Mouse (Mus musculus) intestine, embryonic 14.5 days (tissue): Measurements from ENCODE around the gene Ism2. TPM values are rescaled to one million over a fixed set of nuclear protein-coding genes. Genes with fewer than 3 reads are reported as not detected.
"Not testable (repeated sequence)": the region's sequence is repeated elsewhere in the genome, so short reads cannot be mapped to it uniquely, and the experiment has no call there.

Experiments
- ATAC-seq: fragments of 200-750 bp; cut with Nextera tagmentation; replicated peaks from 2 replicates; pipeline ENCODE4 v1.8.0; 2017; ENCODE audit warnings: low read depth, moderate number of reproducible peaks, moderate TSS enrichment, moderate library complexity; ENCODE audit not compliant: low FRiP score, low TSS enrichment
- DNase-seq: peaks from one replicate; pipeline ENCODE4 v3.0.0-alpha.2; 2018; ENCODE audit warnings: low spot score
- H3K27ac ChIP-seq: fragments of 300-500 bp; sonication (generic); 2 replicates; pipeline ENCODE4 v1.5.1; 2014; ENCODE audit warnings: low read depth, mild to moderate bottlenecking, control low read depth
- H3K27me3 ChIP-seq: fragments of 300-500 bp; sonication (generic); replicated peaks from 2 replicates; pipeline ENCODE4 v1.6.1; 2014; ENCODE audit warnings: low read length, control low read depth; ENCODE audit not compliant: control insufficient read depth, insufficient read depth
- H3K36me3 ChIP-seq: fragments of 300-500 bp; sonication (generic); 2 replicates; pipeline ENCODE4 v1.6.1; 2014; ENCODE audit warnings: low read length, control low read depth; ENCODE audit not compliant: control insufficient read depth, insufficient read depth
- H3K4me1 ChIP-seq: fragments of 300-500 bp; sonication (generic); replicated peaks from 2 replicates; pipeline ENCODE4 v1.6.1; 2014; ENCODE audit warnings: low read length, control low read depth, mixed read lengths; ENCODE audit not compliant: control insufficient read depth, insufficient read depth
- H3K4me2 ChIP-seq: fragments of 300-500 bp; sonication (generic); 2 replicates; pipeline ENCODE4 v1.6.1; 2014; ENCODE audit warnings: low read length
- H3K4me3 ChIP-seq: fragments of 300-500 bp; sonication (generic); 2 replicates; pipeline ENCODE4 v1.5.1; 2014; ENCODE audit warnings: low read depth, low read length, control low read depth, mixed read lengths
- H3K9ac ChIP-seq: fragments of 300-500 bp; sonication (generic); 2 replicates; pipeline ENCODE4 v1.6.1; 2014; ENCODE audit warnings: mild to moderate bottlenecking, low read length
- H3K9me3 ChIP-seq: fragments of 300-500 bp; sonication (generic); 2 replicates; pipeline ENCODE4 v1.6.1; 2016; ENCODE audit warnings: low read length, control low read depth; ENCODE audit not compliant: control insufficient read depth
- WGBS: fragments of 180-500 bp; shearing (Covaris S2); extraction: QIAGEN DNeasy Blood & Tissue Kit; methylation state at CpG from one replicate; pipeline ENCODE4 v1.1.7; 2014; 5-methylcytosine and 5-hydroxymethylcytosine counted together
- polyA plus RNA-seq: library from polyadenylated mRNA; unstranded; fragments of >200 nt; fragmentation: Nextera tagmentation; extraction: Ambion mirVana; gene quantifications from 2 replicates; pipeline ENCODE4 v1.2.1, GENCODE M21; 2014

The Ism2 gene
- polyA plus RNA-seq, 1 experiment from 2014 or later, result 0.22 TPM

- WGBS, result 69% methylated on average over 7 of the region's 7 CpGs
- no peaks in the 10 kb centered on the region for H3K27me3 ChIP-seq
- H3K36me3 ChIP-seq, result no peaks in the 10 kb centered on the region
- H3K4me3 ChIP-seq, result no peak overlapping the region
- ATAC-seq (no peak), DNase-seq (no peak)
- no peaks in the 10 kb centered on the region; the same call in 1 of the 2 replicates for H3K4me1 ChIP-seq
- no peak overlapping the region for H3K9ac ChIP-seq
- H3K4me2 ChIP-seq, result no peak overlapping the region
- no peak overlapping the region for H3K27ac ChIP-seq
- 0 out of 2 replicates have a peak, but pooled peaks cover 3% of the 10 kb centered on the region for H3K9me3 ChIP-seq
Measured at GRCm38 (mm10) chr12:87283706-87284105, 15.8 kb downstream of the Ism2 start.

- no peaks in the 10 kb centered on the region for H3K36me3 ChIP-seq
- ATAC-seq, result no peak
Measured at GRCm38 (mm10) chr12:87282743-87283142, 16.8 kb downstream of the Ism2 start.

DNA sequence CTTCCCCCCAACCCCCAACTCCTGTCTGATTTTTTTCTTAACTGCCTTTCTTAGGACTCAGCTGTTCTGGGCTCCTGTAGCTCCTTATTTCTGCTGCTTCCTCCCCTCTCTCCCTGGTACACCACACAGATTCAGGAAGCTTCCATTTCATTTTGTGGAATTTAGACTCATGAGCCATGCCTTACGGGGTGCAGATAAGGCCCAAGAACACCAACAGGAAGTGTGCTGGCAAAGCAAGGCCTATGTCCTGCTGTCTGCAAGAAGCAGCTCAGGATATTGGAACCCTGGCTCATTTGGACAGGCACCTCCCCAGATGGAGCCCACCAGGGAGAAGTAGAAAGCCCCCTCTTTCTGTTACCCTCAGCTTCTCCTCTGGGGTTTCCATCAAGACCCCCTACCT, 17.7 kb downstream of the Ism2 start:
- 70% methylated on average over 1 of the region's 1 CpGs for WGBS
- H3K9me3 ChIP-seq, result no peaks in the 10 kb centered on the region
- H3K4me2 ChIP-seq, result no peak overlapping the region
- H3K27ac ChIP-seq, result no peak overlapping the region
- DNase-seq, result no peak
- no peak for ATAC-seq
- no peaks in the 10 kb centered on the region for H3K36me3 ChIP-seq
- H3K9ac ChIP-seq, result no peak overlapping the region
- no peaks in the 10 kb centered on the region for H3K27me3 ChIP-seq
- no peak overlapping the region for H3K4me3 ChIP-seq
- H3K4me1 ChIP-seq, result peaks cover 4% of the 10 kb centered on the region; the same call in 1 of the 2 replicates

More at GRCm38 (mm10) chr12:87282743-87283142, 16.8 kb downstream of the Ism2 start:
- H3K4me3 ChIP-seq, result no peak overlapping the region
- 94% methylated on average over 4 of the region's 4 CpGs for WGBS
- no peak overlapping the region for H3K9ac ChIP-seq
- H3K27me3 ChIP-seq, result no peaks in the 10 kb centered on the region
- no peak overlapping the region for H3K27ac ChIP-seq
- no peaks in the 10 kb centered on the region for H3K9me3 ChIP-seq
- H3K4me2 ChIP-seq, result no peak overlapping the region
- peaks cover 4% of the 10 kb centered on the region; the same call in 1 of the 2 replicates for H3K4me1 ChIP-seq
- no peak for DNase-seq

DNA sequence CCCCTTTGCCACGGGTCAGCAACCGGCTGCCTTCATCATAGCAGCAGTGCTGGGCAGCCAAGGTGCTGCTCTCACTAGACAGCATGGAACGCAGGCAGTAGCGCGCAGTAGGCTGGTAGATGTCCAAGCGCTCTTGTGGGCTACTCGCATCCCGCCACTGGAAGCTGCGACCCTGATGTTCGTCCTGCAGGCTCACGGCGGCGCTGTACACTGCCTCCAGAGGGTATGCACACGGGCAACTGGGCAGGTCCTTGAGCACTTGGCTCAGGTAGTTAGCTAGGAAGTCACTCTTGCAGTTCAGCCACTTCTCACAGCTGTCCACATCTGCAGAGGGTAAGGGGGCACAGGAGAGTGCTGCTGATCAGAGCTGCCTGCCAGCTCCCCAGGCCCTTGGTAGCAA, 19.6 kb downstream of the Ism2 start:
- Histone ChIP-seq H3K36me3 (peaks cover 18% of the 10 kb centered on the region), H3K27ac (no peak overlapping the region), H3K9me3 (no peaks in the 10 kb centered on the region), H3K9ac (no peak overlapping the region), H3K27me3 (no peaks in the 10 kb centered on the region), H3K4me3 (no peak overlapping the region), H3K4me2 (no peak overlapping the region), H3K4me1 (peaks cover 4% of the 10 kb centered on the region; the same call in 1 of the 2 replicates)
- ATAC-seq (no peak), DNase-seq (no peak)
- WGBS, result 52% methylated on average over 14 of the region's 14 CpGs

- 41% methylated on average over 3 of the region's 3 CpGs for WGBS
- no peak overlapping the region for H3K4me3 ChIP-seq
- H3K9me3 ChIP-seq, result no peaks in the 10 kb centered on the region
- peaks cover 23% of the 10 kb centered on the region for H3K36me3 ChIP-seq
- no peak overlapping the region for H3K27ac ChIP-seq
- H3K4me1 ChIP-seq, result peaks cover 4% of the 10 kb centered on the region; the same call in 1 of the 2 replicates
- no peak overlapping the region for H3K4me2 ChIP-seq
- H3K27me3 ChIP-seq, result no peaks in the 10 kb centered on the region
- no peak for DNase-seq
- no peak overlapping the region for H3K9ac ChIP-seq
- ATAC-seq, result 0 out of 2 replicates have a peak, but pooled peaks have one; percentile 13
Measured at GRCm38 (mm10) chr12:87279350-87279749, 20.2 kb downstream of the Ism2 start.

DNA sequence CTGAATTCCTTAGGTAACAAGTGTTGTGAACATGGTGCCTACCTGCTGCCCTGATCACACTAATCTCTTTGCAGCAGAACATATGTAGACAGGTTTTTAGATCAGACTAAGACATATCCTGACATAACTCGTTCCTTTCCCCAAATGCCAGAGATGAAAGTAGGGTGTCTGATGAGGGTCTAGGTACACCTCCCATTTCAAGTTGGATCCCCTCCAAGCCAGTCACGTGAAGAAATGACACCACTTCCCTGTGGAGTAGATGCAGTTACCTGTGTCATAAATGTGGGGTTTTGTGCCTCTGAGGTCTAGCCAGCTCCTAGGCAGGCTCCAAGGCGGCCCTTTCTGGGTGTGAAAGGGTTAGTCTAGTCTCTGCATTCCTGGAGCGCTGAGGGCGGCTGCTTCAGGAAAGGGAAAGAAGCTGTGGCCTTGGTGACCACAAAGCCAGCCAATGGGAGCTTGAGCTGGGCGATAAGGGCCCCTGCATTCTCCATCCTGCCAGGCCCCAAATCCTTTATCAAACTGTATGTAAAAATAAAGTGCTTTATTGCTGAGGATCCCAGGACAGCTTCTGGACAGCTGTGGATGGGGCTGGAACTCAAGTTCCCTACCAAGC, 21.3 kb downstream of the Ism2 start:
- Histone ChIP-seq H3K4me1 (peaks cover 4% of the 10 kb centered on the region; the same call in 1 of the 2 replicates), H3K4me2 (0 out of 2 replicates have a peak overlapping the region, but pooled peaks have one; percentile 0), H3K27me3 (no peaks in the 10 kb centered on the region), H3K9me3 (no peaks in the 10 kb centered on the region), H3K36me3 (peaks cover 34% of the 10 kb centered on the region), H3K9ac (no peak overlapping the region), H3K4me3 (no peak overlapping the region), H3K27ac (no peak overlapping the region)
- DNase-seq, result peak; percentile 64
- ATAC-seq, result peak; percentile 77
- 14% methylated on average over 6 of the region's 6 CpGs for WGBS

DNA sequence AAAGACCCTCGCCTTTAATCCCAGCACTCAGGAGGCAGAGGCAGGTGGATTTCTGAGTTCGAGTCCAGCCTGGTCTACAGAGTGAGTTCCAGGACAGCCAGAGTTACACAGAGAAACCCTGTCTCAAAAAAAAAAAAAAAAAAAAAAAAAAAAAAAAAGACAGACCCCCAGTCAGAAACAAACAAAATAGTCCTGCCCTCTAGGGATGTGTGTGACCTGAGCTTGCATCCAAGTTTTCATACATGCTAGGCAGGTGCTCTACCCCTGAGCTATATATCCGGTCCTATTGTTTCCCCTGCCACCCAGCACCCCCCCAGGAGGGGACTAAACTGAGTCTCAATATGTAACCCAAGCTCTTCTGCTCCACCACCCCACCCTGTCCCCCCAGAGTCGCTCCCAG, 22.3 kb downstream of the Ism2 start:
- peaks cover 44% of the 10 kb centered on the region for H3K36me3 ChIP-seq
- ATAC-seq, H3K4me1 ChIP-seq, DNase-seq, H3K4me2 ChIP-seq, H3K9me3 ChIP-seq, H3K27me3 ChIP-seq, H3K27ac ChIP-seq, H3K9ac ChIP-seq, H3K4me3 ChIP-seq: not testable (repeated sequence)
- 89% methylated on average over 4 of the region's 4 CpGs for WGBS

DNA sequence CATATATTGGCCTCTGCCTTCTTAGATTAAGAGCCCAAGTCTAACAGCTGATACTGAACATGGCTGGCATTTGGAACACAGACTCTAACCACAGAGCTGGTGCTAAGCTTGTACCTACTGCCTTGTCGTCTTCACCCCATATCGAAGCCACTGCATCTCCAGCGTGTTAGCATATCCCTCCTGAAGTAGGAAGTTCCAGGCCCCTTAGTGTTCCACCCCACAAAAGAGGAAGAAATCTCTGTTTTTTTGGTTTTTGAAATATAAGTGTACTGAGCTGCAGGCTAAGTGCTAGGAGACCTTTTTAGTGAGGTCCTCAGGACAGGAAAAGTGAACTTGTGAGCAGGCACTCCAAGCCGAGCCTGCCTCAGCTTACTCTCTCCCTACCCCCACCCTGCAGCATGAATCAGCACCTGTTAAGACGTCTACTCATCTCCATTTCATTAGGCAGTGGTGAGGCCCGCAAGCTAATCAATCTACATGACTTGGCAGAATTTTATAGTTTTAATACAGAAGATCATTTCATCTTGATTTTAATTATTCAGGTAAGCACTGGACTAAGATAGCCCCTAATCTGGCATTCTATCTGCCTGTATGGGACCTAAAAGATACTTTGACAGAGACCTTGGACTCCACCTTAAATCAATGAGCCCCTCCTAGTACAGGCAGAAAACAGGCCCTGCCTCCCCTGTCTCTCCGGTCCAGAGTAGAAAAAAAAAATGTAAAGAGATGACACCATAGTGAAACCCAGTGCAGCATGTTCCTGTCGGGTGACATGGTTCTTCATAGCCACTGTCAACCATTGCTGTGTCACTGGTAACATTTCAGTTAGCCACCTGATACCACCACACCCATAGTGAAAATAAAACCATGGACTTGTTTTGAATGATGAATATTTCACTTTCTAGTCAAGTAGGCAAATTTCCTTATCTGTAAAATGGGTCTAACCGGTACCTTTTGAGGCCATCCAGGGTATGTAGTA, 24.4 kb downstream of the Ism2 start:
- ATAC-seq (no peak), DNase-seq (no peak)
- Histone ChIP-seq H3K4me1 (peaks cover 4% of the 10 kb centered on the region; the same call in 1 of the 2 replicates), H3K27ac (no peak overlapping the region), H3K36me3 (peaks cover 65% of the 10 kb centered on the region), H3K9ac (no peak overlapping the region), H3K27me3 (no peaks in the 10 kb centered on the region), H3K4me2 (no peak overlapping the region), H3K4me3 (no peak overlapping the region), H3K9me3 (no peaks in the 10 kb centered on the region)
- 87% methylated on average over 9 of the region's 9 CpGs for WGBS
